Mouse (Mus musculus): Measurements from ENCODE around the gene AW822073.
"Not testable (repeated sequence)": the region's sequence is repeated elsewhere in the genome, so short reads cannot be mapped to it uniquely, and the experiment has no call there.

DNA sequence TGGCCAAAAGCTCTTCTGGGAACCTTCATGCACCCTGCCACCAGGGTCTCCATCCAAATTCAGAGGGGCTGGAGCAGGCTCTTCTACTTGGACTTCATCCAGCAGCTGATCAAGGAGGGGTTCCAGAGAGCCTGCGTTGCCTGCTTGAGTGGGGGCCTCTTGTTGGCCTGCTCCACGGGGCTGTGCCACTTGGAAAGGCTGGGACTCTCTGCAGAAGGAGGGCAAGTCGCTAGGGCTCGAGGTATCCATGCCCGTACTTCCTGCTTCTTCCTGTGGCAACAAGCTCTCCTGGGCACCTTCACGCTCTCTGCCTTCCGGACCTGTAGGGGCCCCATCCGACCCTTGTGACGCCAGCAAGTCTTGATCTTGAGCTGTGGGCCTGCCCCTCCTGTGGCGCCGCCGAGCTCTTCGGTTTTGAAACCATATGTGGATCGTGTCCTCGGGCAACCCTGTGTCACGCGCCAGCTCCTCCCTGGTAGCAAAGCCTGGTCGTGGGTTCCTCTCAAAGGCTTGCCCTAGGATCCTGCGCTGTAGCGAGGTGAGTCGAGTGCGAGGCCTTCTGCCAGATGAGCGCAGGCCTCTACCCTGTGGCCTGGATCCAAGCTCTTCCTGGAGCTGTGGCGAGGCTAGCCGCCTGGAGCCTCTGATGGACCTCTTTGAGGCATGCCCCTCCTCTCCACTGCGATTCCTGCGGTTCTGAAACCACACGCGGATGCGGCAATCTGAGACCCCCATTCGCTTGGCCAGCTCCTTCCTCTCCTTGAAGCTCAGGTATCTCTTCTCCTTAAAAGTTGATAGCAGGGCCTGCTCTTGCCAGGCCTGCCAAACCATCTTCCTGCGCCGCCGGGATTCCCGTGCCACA lies 7.3 kb upstream of the AW822073 start:
- TF ChIP-seq CTCF, EP300 (IDR thresholded peaks at IDR 0.05): not testable (repeated sequence)

All from lung, postnatal 0 days (tissue).